Mouse (Mus musculus) liver, embryonic 12.5 days (tissue): ENCODE data around the gene Hspb9. TPM values are rescaled to one million over a fixed set of nuclear protein-coding genes. Genes with fewer than 3 reads are reported as not detected.
A peak's percentile ranks its signal among the peaks of the same experiment; 100 is the strongest.

Experiments used
- ATAC-seq: fragments of 200-750 bp; cut with Nextera tagmentation; 2 replicates; pipeline ENCODE4 v1.8.0; 2017; ENCODE audit warnings: moderate number of reproducible peaks, mild to moderate bottlenecking, moderate library complexity
- H3K27ac ChIP-seq: fragments of 300-500 bp; sonication (generic); 2 replicates; pipeline ENCODE4 v1.5.1; 2016; ENCODE audit warnings: mild to moderate bottlenecking
- H3K27me3 ChIP-seq: fragments of 300-500 bp; sonication (generic); replicated peaks from 2 replicates; pipeline ENCODE4 v1.6.1; 2016; ENCODE audit warnings: mild to moderate bottlenecking, moderate library complexity
- H3K36me3 ChIP-seq: fragments of 300-500 bp; sonication (generic); 2 replicates; pipeline ENCODE4 v1.6.1; 2016; ENCODE audit warnings: mild to moderate bottlenecking, moderate library complexity
- H3K4me1 ChIP-seq: fragments of 300-500 bp; sonication (generic); 2 replicates; pipeline ENCODE4 v1.6.1; 2016
- H3K4me2 ChIP-seq: fragments of 300-500 bp; sonication (generic); 2 replicates; pipeline ENCODE4 v1.6.1; 2016; ENCODE audit warnings: mild to moderate bottlenecking, moderate library complexity
- H3K4me3 ChIP-seq: fragments of 300-500 bp; sonication (generic); 2 replicates; pipeline ENCODE4 v1.5.1; 2016; ENCODE audit warnings: mild to moderate bottlenecking, moderate library complexity
- H3K9ac ChIP-seq: fragments of 300-500 bp; sonication (generic); 2 replicates; pipeline ENCODE4 v1.6.1; 2016; ENCODE audit warnings: mild to moderate bottlenecking, moderate library complexity
- H3K9me3 ChIP-seq: fragments of 300-500 bp; sonication (generic); replicated peaks from 2 replicates; pipeline ENCODE4 v1.6.1; 2016; ENCODE audit warnings: mild to moderate bottlenecking, moderate library complexity
- WGBS: fragments of 180-500 bp; shearing (Covaris S2); methylation state at CpG from one replicate; pipeline ENCODE4 v1.1.7; 2016; ENCODE audit not compliant: insufficient replicate concordance; 5-methylcytosine and 5-hydroxymethylcytosine counted together
- polyA plus RNA-seq: library from polyadenylated mRNA; unstranded; fragments of >200 nt; fragmentation: Nextera tagmentation; extraction: Ambion mirVana; gene quantifications from 2 replicates; pipeline ENCODE4 v1.2.1, GENCODE M21; 2016

Gene Hspb9
- polyA plus RNA-seq, 1 experiment from 2014 or later: 0.33 TPM

DNA sequence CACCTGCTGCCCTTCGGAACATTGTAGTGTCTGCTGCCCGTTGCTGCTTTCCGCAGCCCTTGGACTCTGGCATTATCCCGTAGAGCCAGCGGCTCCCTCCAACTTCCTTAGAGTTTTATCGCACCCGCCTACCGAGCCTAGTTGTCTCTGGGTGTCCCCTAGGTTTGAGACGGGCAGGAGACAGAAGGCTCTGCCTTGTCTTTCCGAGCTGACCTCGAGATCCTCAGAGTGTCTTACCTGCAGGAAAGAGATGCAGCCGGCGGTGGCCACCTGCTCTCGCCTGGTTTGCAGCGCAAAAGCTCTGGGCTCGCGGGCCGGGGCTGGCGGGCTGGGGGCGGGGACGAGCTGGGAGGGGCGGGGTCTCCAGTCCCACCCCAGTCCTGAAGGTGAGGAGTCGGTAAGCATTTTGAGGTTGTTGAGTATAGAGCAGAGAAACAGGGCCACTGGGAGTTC is 21.5 kb upstream of the Hspb9 start, which contains the start of gene Zfp385c:
Gene Zfp385c, minus strand, starts transcription at position 292 of the 453 bp plus-strand sequence.
- Histone ChIP-seq H3K9me3 (no peaks in the 10 kb centered on the region), H3K27me3 (peaks cover 51% of the 10 kb centered on the region), H3K36me3 (no peaks in the 10 kb centered on the region), H3K4me2 (peak within 1 kb of the TSS; percentile 69), H3K4me1 (peaks cover 13% of the 10 kb centered on the region), H3K27ac (no peak within 1 kb of the TSS), H3K9ac (0 out of 2 replicates have a peak within 1 kb of the TSS, but pooled peaks have one; percentile 37), H3K4me3 (peak within 1 kb of the TSS; percentile 35)
- ATAC-seq: no peak
- WGBS: 1% methylated on average over 23 of the region's 23 CpGs

DNA sequence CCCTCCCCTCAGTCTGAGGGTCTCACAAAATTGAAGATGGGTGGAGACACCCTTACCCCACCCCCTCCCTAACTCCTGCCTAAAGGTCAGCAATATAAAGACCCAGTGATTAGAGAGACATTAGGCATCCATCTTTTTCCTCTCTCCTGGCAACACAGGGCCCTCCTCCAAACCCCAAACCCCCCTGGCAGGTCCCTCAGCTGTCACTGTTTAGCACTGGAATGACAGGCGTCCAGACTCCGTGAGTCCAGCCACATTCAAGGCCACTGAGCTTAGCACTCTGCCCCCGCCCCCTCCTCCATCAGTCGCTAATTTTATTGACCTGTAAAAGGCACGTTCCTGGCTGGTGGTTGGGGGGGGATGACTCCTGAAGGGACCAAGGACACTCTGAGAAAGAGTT is 20.5 kb upstream of the Hspb9 start:
- Histone ChIP-seq H3K27me3 (peaks cover 48% of the 10 kb centered on the region), H3K9ac (no peak overlapping the region), H3K4me2 (no peak overlapping the region), H3K4me1 (peaks cover 13% of the 10 kb centered on the region), H3K27ac (no peak overlapping the region), H3K4me3 (no peak overlapping the region), H3K9me3 (no peaks in the 10 kb centered on the region), H3K36me3 (no peaks in the 10 kb centered on the region)
- no peak for ATAC-seq
- WGBS: 41% methylated on average over 5 of the region's 5 CpGs

DNA sequence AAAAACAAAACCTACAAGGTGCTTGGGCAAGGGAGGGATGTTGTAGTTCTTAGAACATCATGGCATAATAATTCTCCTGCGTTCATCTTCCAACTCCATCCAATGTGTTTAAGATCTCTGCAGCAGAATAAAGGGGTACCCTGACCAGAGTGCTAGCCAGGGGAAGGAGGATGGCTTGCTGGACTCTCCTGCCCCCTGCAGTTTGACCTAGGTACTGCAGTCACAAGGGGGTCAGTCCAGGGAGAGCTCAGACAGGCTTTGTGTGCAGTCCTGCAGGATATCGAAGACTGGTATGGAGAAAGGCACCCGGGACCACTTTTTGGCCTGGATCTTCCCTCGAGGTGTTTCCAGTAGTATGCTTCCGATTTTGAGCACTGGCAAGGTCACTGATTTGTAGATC is 18.7 kb upstream of the Hspb9 start:
- no peak overlapping the region for H3K9ac ChIP-seq
- no peaks in the 10 kb centered on the region for H3K9me3 ChIP-seq
- no peak overlapping the region for H3K4me3 ChIP-seq
- ATAC-seq: no peak
- no peaks in the 10 kb centered on the region for H3K36me3 ChIP-seq
- peaks cover 43% of the 10 kb centered on the region for H3K27me3 ChIP-seq
- H3K4me2 ChIP-seq: no peak overlapping the region
- no peak overlapping the region for H3K27ac ChIP-seq
- peaks cover 13% of the 10 kb centered on the region for H3K4me1 ChIP-seq
- WGBS: 33% methylated on average over 5 of the region's 5 CpGs

DNA sequence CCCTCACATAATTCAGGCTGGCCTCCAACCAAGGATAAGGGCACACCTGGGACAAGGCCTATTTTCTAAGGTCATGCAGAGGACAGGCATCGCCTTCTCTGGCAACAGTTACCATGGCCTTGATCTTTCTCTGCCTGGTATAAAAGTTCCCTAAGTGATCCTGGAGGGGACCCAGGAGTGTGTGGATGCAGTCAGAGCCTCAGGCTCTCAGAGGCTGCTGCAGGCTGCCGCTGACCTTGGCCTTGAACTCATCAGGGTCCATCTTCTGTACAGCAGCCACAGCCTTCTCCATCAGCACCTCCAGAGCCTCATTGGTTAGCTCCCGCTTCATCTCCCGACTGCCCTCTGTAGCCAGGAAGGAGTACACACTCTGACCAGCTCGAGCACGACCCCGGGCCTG is 15.7 kb upstream of the Hspb9 start:
- no peak for ATAC-seq
- Histone ChIP-seq H3K27me3 (peaks cover 13% of the 10 kb centered on the region), H3K9ac (no peak overlapping the region), H3K9me3 (no peaks in the 10 kb centered on the region), H3K36me3 (no peaks in the 10 kb centered on the region), H3K4me1 (peaks cover 21% of the 10 kb centered on the region), H3K4me2 (no peak overlapping the region), H3K27ac (no peak overlapping the region), H3K4me3 (no peak overlapping the region)
- 68% methylated on average over 7 of the region's 7 CpGs for WGBS

DNA sequence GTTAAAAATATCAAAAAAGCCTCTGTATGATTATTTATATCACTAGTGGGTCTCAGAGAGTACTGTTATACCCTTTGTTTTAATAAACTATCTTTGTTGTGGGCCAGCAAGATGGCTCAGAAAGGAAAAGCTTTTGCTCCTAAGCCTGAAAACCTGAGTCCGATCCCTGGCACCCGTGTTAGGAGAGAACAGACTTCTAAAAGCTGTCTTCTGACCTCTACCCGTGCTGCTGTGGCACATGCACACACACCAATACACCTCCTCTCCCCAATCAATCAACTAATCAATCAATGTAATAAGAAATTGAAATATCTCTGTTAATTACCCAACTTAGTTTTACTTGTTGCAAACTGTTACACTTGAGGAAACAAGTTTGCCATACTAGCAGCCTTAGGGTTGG is 12.9 kb upstream of the Hspb9 start:
- Histone ChIP-seq H3K4me1 (peaks cover 35% of the 10 kb centered on the region), H3K36me3 (peaks cover 13% of the 10 kb centered on the region), H3K27me3 (no peaks in the 10 kb centered on the region), H3K4me3 (no peak overlapping the region), H3K9me3 (no peaks in the 10 kb centered on the region), H3K9ac (no peak overlapping the region), H3K27ac (no peak overlapping the region), H3K4me2 (peak overlapping the region; percentile 59)
- ATAC-seq: no peak
- WGBS: 74% methylated on average over 3 of the region's 3 CpGs

DNA sequence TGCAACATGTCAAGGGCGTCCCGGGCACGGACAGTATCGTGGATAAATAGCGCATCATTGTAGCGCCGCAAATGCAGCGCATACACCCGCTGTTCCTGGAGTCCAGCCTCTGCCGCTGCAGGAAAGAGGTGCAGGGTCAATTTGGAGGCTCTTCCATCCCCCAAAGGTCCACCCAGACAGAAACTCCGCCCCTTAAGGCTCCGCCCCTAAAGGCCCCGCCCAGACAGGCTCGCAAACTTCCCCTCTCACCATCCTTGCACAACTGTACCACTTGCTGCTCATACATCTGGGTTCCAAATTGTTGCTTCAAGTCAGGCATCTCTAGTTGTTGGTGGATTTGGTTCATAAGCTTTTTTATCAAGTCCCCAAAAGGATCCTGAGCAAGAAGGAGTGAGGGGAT is 12.3 kb upstream of the Hspb9 start:
- peak overlapping the region; percentile 31 for H3K4me3 ChIP-seq
- H3K9me3 ChIP-seq: no peaks in the 10 kb centered on the region
- 6% methylated on average over 14 of the region's 14 CpGs for WGBS
- peak overlapping the region; percentile 59 for H3K4me2 ChIP-seq
- ATAC-seq: peak; percentile 54
- peaks cover 35% of the 10 kb centered on the region for H3K4me1 ChIP-seq
- no peak overlapping the region for H3K9ac ChIP-seq
- H3K27ac ChIP-seq: no peak overlapping the region
- H3K27me3 ChIP-seq: no peaks in the 10 kb centered on the region
- peaks cover 19% of the 10 kb centered on the region for H3K36me3 ChIP-seq

DNA sequence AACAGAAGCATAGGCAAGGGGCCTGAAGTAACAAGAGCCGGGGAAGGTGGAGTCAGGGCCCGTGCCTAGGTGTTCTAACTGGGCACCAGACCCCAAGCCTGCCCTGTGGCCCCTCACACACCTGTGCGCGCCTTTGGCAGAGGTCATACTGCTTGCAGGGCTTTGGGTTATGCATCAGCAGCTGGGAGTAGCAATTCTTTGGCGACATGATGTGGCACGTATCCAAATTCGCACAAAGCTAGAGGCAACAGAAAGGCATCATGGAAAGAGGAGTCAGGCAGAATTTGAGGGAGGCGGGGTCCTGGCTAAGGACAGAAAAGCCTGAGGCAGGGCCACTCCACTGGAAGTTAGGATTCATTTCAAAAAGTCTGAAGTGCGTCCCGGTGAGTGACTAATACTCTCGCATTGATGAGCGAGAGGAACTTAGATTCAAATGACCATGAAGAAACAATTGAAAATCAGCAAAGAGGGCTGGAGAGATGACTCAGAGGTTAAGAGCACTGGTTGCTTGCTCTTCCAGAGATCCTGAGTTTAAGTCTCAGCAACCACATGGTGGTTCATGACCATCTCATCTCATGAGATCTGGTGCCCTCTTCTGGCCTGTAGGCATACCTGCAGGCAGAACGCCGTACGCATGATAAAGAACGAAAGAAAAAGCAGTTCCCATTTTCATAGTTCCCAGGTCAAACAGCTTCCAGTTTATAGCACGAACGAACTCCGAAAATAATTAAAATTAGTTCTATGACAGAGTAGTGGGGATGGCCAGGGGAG is 11.4 kb upstream of the Hspb9 start:
- no peak overlapping the region for H3K27ac ChIP-seq
- peaks cover 35% of the 10 kb centered on the region for H3K4me1 ChIP-seq
- peak overlapping the region; percentile 43 for H3K4me3 ChIP-seq
- H3K36me3 ChIP-seq: peaks cover 28% of the 10 kb centered on the region
- no peaks in the 10 kb centered on the region for H3K9me3 ChIP-seq
- peak overlapping the region; percentile 57 for H3K4me2 ChIP-seq
- H3K9ac ChIP-seq: peak overlapping the region; percentile 9; the same call in 1 of the 2 replicates
- no peaks in the 10 kb centered on the region for H3K27me3 ChIP-seq
- no peak for ATAC-seq
- 39% methylated on average over 19 of the region's 19 CpGs for WGBS

DNA sequence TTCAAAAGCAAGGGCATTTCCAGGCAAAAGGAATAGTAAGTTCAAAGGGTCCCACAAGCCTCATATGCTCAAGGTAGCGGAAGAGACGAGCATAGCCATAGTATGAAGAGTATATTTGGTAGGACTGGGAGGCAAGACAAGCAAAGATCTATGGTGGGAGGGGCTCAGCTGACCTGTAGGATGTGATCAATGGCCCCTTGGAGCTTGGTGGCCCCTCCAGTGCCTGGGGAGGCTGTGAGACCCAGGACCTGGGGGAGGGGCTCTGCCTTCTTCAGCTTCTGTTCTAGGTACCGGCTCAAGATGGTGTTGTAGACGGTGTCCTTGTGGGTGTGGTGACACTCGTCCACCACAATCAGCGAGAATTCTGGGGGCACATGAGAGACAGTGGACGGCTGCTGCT is 10.7 kb upstream of the Hspb9 start:
- no peak for ATAC-seq
- Histone ChIP-seq H3K4me1 (peaks cover 35% of the 10 kb centered on the region), H3K36me3 (peaks cover 35% of the 10 kb centered on the region), H3K9me3 (no peaks in the 10 kb centered on the region), H3K4me2 (peak overlapping the region; percentile 57), H3K27me3 (no peaks in the 10 kb centered on the region), H3K27ac (no peak overlapping the region), H3K4me3 (peak overlapping the region; percentile 43), H3K9ac (peak overlapping the region; percentile 9; the same call in 1 of the 2 replicates)
- WGBS: 31% methylated on average over 7 of the region's 7 CpGs

DNA sequence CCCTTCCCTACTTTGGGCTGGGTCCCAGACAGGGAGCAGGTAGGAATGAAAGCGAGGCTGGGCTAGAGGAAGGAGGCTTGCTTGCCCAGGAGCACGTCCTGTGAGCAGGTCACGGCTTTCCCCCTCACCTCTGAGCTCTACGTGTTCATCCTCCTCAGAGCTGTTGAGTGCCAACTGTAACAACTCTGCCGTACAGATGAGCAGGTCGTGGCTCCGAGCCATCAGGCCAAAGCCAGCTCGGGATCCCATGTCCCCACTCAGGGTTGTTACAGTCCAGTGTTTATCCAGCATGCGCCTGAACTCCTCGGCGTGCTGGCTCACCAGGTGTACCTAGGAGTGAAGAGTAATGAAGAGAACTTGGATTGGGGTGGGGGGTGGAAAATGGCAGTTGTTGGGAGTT is 10.3 kb upstream of the Hspb9 start:
- peak overlapping the region; percentile 57 for H3K4me2 ChIP-seq
- peak overlapping the region; percentile 43; the same call in 1 of the 2 replicates for H3K4me3 ChIP-seq
- WGBS: 54% methylated on average over 11 of the region's 11 CpGs
- H3K36me3 ChIP-seq: peaks cover 39% of the 10 kb centered on the region
- no peak for ATAC-seq
- no peaks in the 10 kb centered on the region for H3K27me3 ChIP-seq
- peaks cover 35% of the 10 kb centered on the region for H3K4me1 ChIP-seq
- 0 out of 2 replicates have a peak overlapping the region, but pooled peaks have one; percentile 8 for H3K9ac ChIP-seq
- no peak overlapping the region for H3K27ac ChIP-seq
- H3K9me3 ChIP-seq: no peaks in the 10 kb centered on the region

DNA sequence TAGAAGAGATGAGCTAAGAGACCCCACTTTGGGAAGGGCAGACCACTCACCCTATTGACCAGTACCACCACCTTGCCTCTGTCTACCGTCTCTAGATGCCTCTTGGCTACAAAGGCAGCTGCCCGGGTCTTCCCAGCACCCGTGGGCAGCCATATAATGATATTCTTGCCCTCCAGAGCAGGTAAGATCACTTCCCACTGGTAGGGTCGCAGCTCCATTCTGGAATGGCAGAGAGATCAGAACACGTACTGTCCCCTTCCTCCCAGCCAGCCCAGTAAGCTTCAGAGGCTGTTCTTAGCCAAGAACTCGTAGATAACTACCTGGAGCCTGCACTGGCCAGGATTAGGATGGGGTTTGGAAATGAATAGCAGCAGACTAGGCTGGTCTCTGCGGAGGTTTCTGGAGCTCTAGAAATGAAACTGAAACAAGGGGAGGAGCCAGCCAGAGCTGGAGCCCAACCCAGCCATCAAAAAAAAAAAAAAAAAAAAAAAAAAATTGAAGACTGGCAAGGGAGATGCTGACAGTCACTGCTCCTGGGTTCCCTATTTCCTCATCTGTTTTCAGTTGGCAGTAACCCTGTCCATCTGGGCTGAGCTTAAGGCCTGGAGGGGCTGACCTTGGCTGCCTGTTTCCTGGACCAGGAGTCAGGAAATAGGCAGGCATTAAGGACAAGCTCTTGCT is 9.7 kb upstream of the Hspb9 start, which contains the start of gene Dhx58:
Gene Dhx58, minus strand, starts transcription at position 421 of the 681 bp plus-strand sequence.
- Histone ChIP-seq H3K4me1 (peaks cover 35% of the 10 kb centered on the region), H3K4me3 (peak within 1 kb of the TSS; percentile 43), H3K27me3 (no peaks in the 10 kb centered on the region), H3K9me3 (no peaks in the 10 kb centered on the region), H3K4me2 (peak within 1 kb of the TSS; percentile 57), H3K27ac (no peak within 1 kb of the TSS), H3K9ac (0 out of 2 replicates have a peak within 1 kb of the TSS, but pooled peaks have one; percentile 8), H3K36me3 (peaks cover 45% of the 10 kb centered on the region)
- WGBS: 53% methylated on average over 7 of the region's 7 CpGs
- no peak for ATAC-seq

DNA sequence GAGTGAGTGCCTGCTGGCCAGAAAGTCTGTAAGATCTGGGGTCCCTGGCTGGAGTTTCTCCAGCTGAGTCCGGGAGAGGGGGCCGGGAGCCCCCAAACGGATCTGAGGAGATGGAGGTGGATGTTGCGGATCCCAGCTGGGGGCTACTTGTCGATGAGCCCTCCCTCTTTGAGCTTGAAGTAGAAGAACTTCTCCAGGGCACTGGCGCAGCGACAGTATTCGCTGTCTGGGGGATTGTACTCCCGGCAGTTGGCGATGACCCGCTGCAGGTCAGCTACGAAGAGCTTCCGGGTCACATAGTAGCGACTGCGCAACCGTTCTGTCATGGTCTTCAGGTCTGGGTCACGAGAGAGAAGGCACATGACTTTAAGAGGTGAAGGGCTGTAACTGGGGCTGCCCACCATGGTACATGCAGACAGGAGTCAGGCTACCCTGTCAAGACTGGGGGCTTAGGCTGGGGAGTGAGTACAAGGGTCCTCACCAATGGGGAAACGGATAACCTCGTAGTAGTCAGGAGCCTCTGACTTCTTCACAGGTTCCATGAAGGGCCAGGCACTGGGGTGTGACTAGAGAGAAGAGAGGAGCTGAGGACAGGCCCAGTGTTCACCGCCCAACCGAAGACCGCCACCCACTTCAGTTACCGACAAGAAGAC is 8.4 kb upstream of the Hspb9 start:
- no peak overlapping the region for H3K27ac ChIP-seq
- H3K9me3 ChIP-seq: no peaks in the 10 kb centered on the region
- no peak overlapping the region for H3K9ac ChIP-seq
- no peak overlapping the region for H3K4me3 ChIP-seq
- WGBS: 86% methylated on average over 23 of the region's 23 CpGs
- no peak for ATAC-seq
- H3K4me1 ChIP-seq: peaks cover 35% of the 10 kb centered on the region
- no peaks in the 10 kb centered on the region for H3K27me3 ChIP-seq
- H3K36me3 ChIP-seq: peaks cover 58% of the 10 kb centered on the region
- no peak overlapping the region for H3K4me2 ChIP-seq
